Mouse (Mus musculus): ENCODE data around the gene Tmem50b. TPM values are rescaled to one million over a fixed set of nuclear protein-coding genes. Genes with fewer than 3 reads are reported as not detected.

Tmem50b gene
- polyA plus RNA-seq, 1 experiment from 2014 or later: 7.1 TPM

GRCm38 (mm10) chr16:91632940-91633339 lies 35.3 kb upstream of the Tmem50b start:
- no peak for ATAC-seq (ENCODE audit: low read depth)

GRCm38 (mm10) chr16:91632439-91632838 lies 34.8 kb upstream of the Tmem50b start:
- Histone ChIP-seq H3K27me3 (ENCODE audit: control insufficient read depth, insufficient read depth, low read depth, low read length) (no peaks in the 10 kb centered on the region), H3K4me3 (ENCODE audit: low read depth, low read length) (no peak overlapping the region), H3K9ac (ENCODE audit: low read depth, low read length) (no peak overlapping the region), H3K4me1 (ENCODE audit: control insufficient read depth, low read depth, low read length) (no peaks in the 10 kb centered on the region), H3K36me3 (ENCODE audit: control insufficient read depth, insufficient read depth) (peaks cover 52% of the 10 kb centered on the region), H3K4me2 (ENCODE audit: low read depth, low read length) (no peak overlapping the region), H3K9me3 (replicated peaks; ENCODE audit: control insufficient read depth, low read length) (no peaks in the 10 kb centered on the region), H3K27ac (ENCODE audit: low read length) (no peak overlapping the region)
- WGBS (ENCODE audit: insufficient replicate concordance): 87% methylated on average over 5 of the region's 5 CpGs
- ATAC-seq (ENCODE audit: low read depth): no peak

More at GRCm38 (mm10) chr16:91632940-91633339, 35.3 kb upstream of the Tmem50b start:
- Histone ChIP-seq H3K4me3 (ENCODE audit: low read depth, low read length) (no peak overlapping the region), H3K9me3 (replicated peaks; ENCODE audit: control insufficient read depth, low read length) (no peaks in the 10 kb centered on the region), H3K27me3 (ENCODE audit: control insufficient read depth, insufficient read depth, low read depth, low read length) (no peaks in the 10 kb centered on the region), H3K4me1 (ENCODE audit: control insufficient read depth, low read depth, low read length) (no peaks in the 10 kb centered on the region), H3K36me3 (ENCODE audit: control insufficient read depth, insufficient read depth) (peaks cover 55% of the 10 kb centered on the region), H3K4me2 (ENCODE audit: low read depth, low read length) (no peak overlapping the region), H3K9ac (ENCODE audit: low read depth, low read length) (no peak overlapping the region), H3K27ac (ENCODE audit: low read length) (no peak overlapping the region)
- 83% methylated on average over 7 of the region's 7 CpGs for WGBS (ENCODE audit: insufficient replicate concordance)

- no peaks in the 10 kb centered on the region for H3K9me3 ChIP-seq (replicated peaks; ENCODE audit: control insufficient read depth, low read length)
- no peaks in the 10 kb centered on the region for H3K4me1 ChIP-seq (ENCODE audit: control insufficient read depth, low read depth, low read length)
- H3K9ac ChIP-seq (ENCODE audit: low read depth, low read length): no peak overlapping the region
- ATAC-seq (ENCODE audit: low read depth): no peak
- no peaks in the 10 kb centered on the region for H3K27me3 ChIP-seq (ENCODE audit: control insufficient read depth, insufficient read depth, low read depth, low read length)
- no peak overlapping the region for H3K27ac ChIP-seq (ENCODE audit: low read length)
- WGBS (ENCODE audit: insufficient replicate concordance): 74% methylated on average over 1 of the region's 1 CpGs
- no peak overlapping the region for H3K4me2 ChIP-seq (ENCODE audit: low read depth, low read length)
- H3K4me3 ChIP-seq (ENCODE audit: low read depth, low read length): no peak overlapping the region
- H3K36me3 ChIP-seq (ENCODE audit: control insufficient read depth, insufficient read depth): peaks cover 45% of the 10 kb centered on the region
Observed at GRCm38 (mm10) chr16:91630584-91630983, 33.0 kb upstream of the Tmem50b start.

- WGBS (ENCODE audit: insufficient replicate concordance): 85% methylated on average over 4 of the region's 4 CpGs
- no peaks in the 10 kb centered on the region for H3K4me1 ChIP-seq (ENCODE audit: control insufficient read depth, low read depth, low read length)
- no peaks in the 10 kb centered on the region for H3K9me3 ChIP-seq (replicated peaks; ENCODE audit: control insufficient read depth, low read length)
- H3K4me2 ChIP-seq (ENCODE audit: low read depth, low read length): no peak overlapping the region
- H3K27ac ChIP-seq (ENCODE audit: low read length): no peak overlapping the region
- H3K4me3 ChIP-seq (ENCODE audit: low read depth, low read length): no peak overlapping the region
- H3K27me3 ChIP-seq (ENCODE audit: control insufficient read depth, insufficient read depth, low read depth, low read length): no peaks in the 10 kb centered on the region
- no peak overlapping the region for H3K9ac ChIP-seq (ENCODE audit: low read depth, low read length)
- peaks cover 43% of the 10 kb centered on the region for H3K36me3 ChIP-seq (ENCODE audit: control insufficient read depth, insufficient read depth)
- no peak for ATAC-seq (ENCODE audit: low read depth)
Observed at GRCm38 (mm10) chr16:91629749-91630148, 32.1 kb upstream of the Tmem50b start.

- no peaks in the 10 kb centered on the region for H3K27me3 ChIP-seq (ENCODE audit: control insufficient read depth, insufficient read depth, low read depth, low read length)
- peaks cover 48% of the 10 kb centered on the region for H3K36me3 ChIP-seq (ENCODE audit: control insufficient read depth, insufficient read depth)
- no peak overlapping the region for H3K27ac ChIP-seq (ENCODE audit: low read length)
- no peaks in the 10 kb centered on the region for H3K9me3 ChIP-seq (replicated peaks; ENCODE audit: control insufficient read depth, low read length)
- no peak for ATAC-seq (ENCODE audit: low read depth)
- no peak overlapping the region for H3K4me2 ChIP-seq (ENCODE audit: low read depth, low read length)
- WGBS (ENCODE audit: insufficient replicate concordance): 74% methylated on average over 3 of the region's 3 CpGs
- H3K4me3 ChIP-seq (ENCODE audit: low read depth, low read length): no peak overlapping the region
- no peak overlapping the region for H3K9ac ChIP-seq (ENCODE audit: low read depth, low read length)
- no peaks in the 10 kb centered on the region for H3K4me1 ChIP-seq (ENCODE audit: control insufficient read depth, low read depth, low read length)
Observed at GRCm38 (mm10) chr16:91628673-91629072, 31.1 kb upstream of the Tmem50b start.

- Histone ChIP-seq H3K9me3 (replicated peaks; ENCODE audit: control insufficient read depth, low read length) (no peaks in the 10 kb centered on the region), H3K4me3 (ENCODE audit: low read depth, low read length) (no peak overlapping the region), H3K27ac (ENCODE audit: low read length) (no peak overlapping the region), H3K9ac (ENCODE audit: low read depth, low read length) (no peak overlapping the region), H3K27me3 (ENCODE audit: control insufficient read depth, insufficient read depth, low read depth, low read length) (no peaks in the 10 kb centered on the region), H3K4me2 (ENCODE audit: low read depth, low read length) (no peak overlapping the region), H3K4me1 (ENCODE audit: control insufficient read depth, low read depth, low read length) (no peaks in the 10 kb centered on the region), H3K36me3 (ENCODE audit: control insufficient read depth, insufficient read depth) (peaks cover 47% of the 10 kb centered on the region)
- WGBS (ENCODE audit: insufficient replicate concordance): 71% methylated on average over 7 of the region's 7 CpGs
- ATAC-seq (ENCODE audit: low read depth): no peak
Observed at GRCm38 (mm10) chr16:91627831-91628230, 30.2 kb upstream of the Tmem50b start.

- Histone ChIP-seq H3K36me3 (ENCODE audit: control insufficient read depth, insufficient read depth) (peaks cover 33% of the 10 kb centered on the region), H3K9me3 (replicated peaks; ENCODE audit: control insufficient read depth, low read length) (no peaks in the 10 kb centered on the region), H3K4me1 (ENCODE audit: control insufficient read depth, low read depth, low read length) (peaks cover 4% of the 10 kb centered on the region; the same call in 1 of the 2 replicates), H3K4me3 (ENCODE audit: low read depth, low read length) (no peak overlapping the region), H3K9ac (ENCODE audit: low read depth, low read length) (no peak overlapping the region), H3K27me3 (ENCODE audit: control insufficient read depth, insufficient read depth, low read depth, low read length) (no peaks in the 10 kb centered on the region), H3K4me2 (ENCODE audit: low read depth, low read length) (no peak overlapping the region), H3K27ac (ENCODE audit: low read length) (no peak overlapping the region)
- WGBS (ENCODE audit: insufficient replicate concordance): 83% methylated on average over 9 of the region's 9 CpGs
- ATAC-seq (ENCODE audit: low read depth): no peak
Observed at GRCm38 (mm10) chr16:91623074-91623473, 25.5 kb upstream of the Tmem50b start.

GRCm38 (mm10) chr16:91620991-91621390 lies 23.4 kb upstream of the Tmem50b start:
- ATAC-seq (ENCODE audit: low read depth): no peak
- 86% methylated on average over 11 of the region's 11 CpGs for WGBS (ENCODE audit: insufficient replicate concordance)
- Histone ChIP-seq H3K4me3 (ENCODE audit: low read depth, low read length) (no peak overlapping the region), H3K4me2 (ENCODE audit: low read depth, low read length) (no peak overlapping the region), H3K9me3 (replicated peaks; ENCODE audit: control insufficient read depth, low read length) (no peaks in the 10 kb centered on the region), H3K27ac (ENCODE audit: low read length) (no peak overlapping the region), H3K27me3 (ENCODE audit: control insufficient read depth, insufficient read depth, low read depth, low read length) (no peaks in the 10 kb centered on the region), H3K36me3 (ENCODE audit: control insufficient read depth, insufficient read depth) (peaks cover 24% of the 10 kb centered on the region), H3K9ac (ENCODE audit: low read depth, low read length) (no peak overlapping the region), H3K4me1 (ENCODE audit: control insufficient read depth, low read depth, low read length) (peaks cover 4% of the 10 kb centered on the region; the same call in 1 of the 2 replicates)

GRCm38 (mm10) chr16:91620185-91620584 lies 22.6 kb upstream of the Tmem50b start:
- Histone ChIP-seq H3K27me3 (ENCODE audit: control insufficient read depth, insufficient read depth, low read depth, low read length) (no peaks in the 10 kb centered on the region), H3K36me3 (ENCODE audit: control insufficient read depth, insufficient read depth) (peaks cover 24% of the 10 kb centered on the region), H3K4me1 (ENCODE audit: control insufficient read depth, low read depth, low read length) (peaks cover 4% of the 10 kb centered on the region; the same call in 1 of the 2 replicates), H3K27ac (ENCODE audit: low read length) (no peak overlapping the region), H3K4me3 (ENCODE audit: low read depth, low read length) (no peak overlapping the region), H3K4me2 (ENCODE audit: low read depth, low read length) (no peak overlapping the region), H3K9ac (ENCODE audit: low read depth, low read length) (no peak overlapping the region), H3K9me3 (replicated peaks; ENCODE audit: control insufficient read depth, low read length) (no peaks in the 10 kb centered on the region)
- ATAC-seq (ENCODE audit: low read depth): no peak
- 76% methylated on average over 5 of the region's 5 CpGs for WGBS (ENCODE audit: insufficient replicate concordance)
